In genomic region chr5:118027101-118027697, GRCm38 (mm10) we compare ENCODE assay signal across 7 mouse cellular contexts. TPM values are rescaled to one million over a fixed set of nuclear protein-coding genes. Genes with fewer than 3 reads are reported as not detected.
DNase-seq lines count a peak whose midpoint lies in the region; ATAC-seq and TF ChIP-seq lines count a peak whose summit lies in the region.

No protein-coding gene starts in this region.

- peak overlapping the region; percentile 99 for H3K4me2 ChIP-seq in lung, embryonic 14.5 days
- H3K4me2 ChIP-seq in forebrain, embryonic 13.5 days: peak overlapping the region; percentile 99
- H3K4me2 ChIP-seq in limb, embryonic 12.5 days: peak overlapping the region; percentile 100

- no peak for TF ChIP-seq CTCF in lung, embryonic 14.5 days (IDR thresholded peaks at IDR 0.05; ENCODE audit: low read depth)

- H3K4me1 ChIP-seq in lung, embryonic 14.5 days (ENCODE audit: insufficient read depth): peaks cover 3% of the 10 kb centered on the region; the same call in 1 of the 2 replicates
- H3K4me1 ChIP-seq in forebrain, embryonic 13.5 days: peaks cover 50% of the 10 kb centered on the region
- peaks cover 39% of the 10 kb centered on the region for H3K4me1 ChIP-seq in limb, embryonic 12.5 days (replicated peaks)

- no peak for DNase-seq in lung, embryonic 14.5 days
- DNase-seq in lung, postnatal 14 days: no peak
- peak; percentile 38 for DNase-seq in retina, postnatal 1 day
- DNase-seq in frontal cortex, postnatal 36 days (ENCODE audit: low spot score in 2 of 2): no peak
- DNase-seq in kidney, adult 18-20 months: no peak

- WGBS in lung, embryonic 14.5 days: under 1% methylated on average over 39 of the region's 39 CpGs
- under 1% methylated on average over 38 of the region's 39 CpGs for WGBS in forebrain, embryonic 13.5 days
- 2% methylated on average over 39 of the region's 39 CpGs for WGBS in limb, embryonic 12.5 days

- no peak for ATAC-seq in lung, embryonic 14.5 days (ENCODE audit: insufficient read depth)
- peak; percentile 17; the same call in 1 of the 2 replicates for ATAC-seq in forebrain, embryonic 13.5 days
- ATAC-seq in limb, embryonic 12.5 days (ENCODE audit: insufficient number of reproducible peaks, insufficient read depth, low FRiP score, low TSS enrichment, low read depth): no peak

- H3K27me3 ChIP-seq in lung, embryonic 14.5 days (ENCODE audit: insufficient read depth, low read length): peaks cover 51% of the 10 kb centered on the region
- H3K27me3 ChIP-seq in forebrain, embryonic 13.5 days: peaks cover 60% of the 10 kb centered on the region
- H3K27me3 ChIP-seq in limb, embryonic 12.5 days: peaks cover 68% of the 10 kb centered on the region

- H3K36me3 ChIP-seq in lung, embryonic 14.5 days (ENCODE audit: insufficient read depth): no peaks in the 10 kb centered on the region
- no peaks in the 10 kb centered on the region for H3K36me3 ChIP-seq in forebrain, embryonic 13.5 days (ENCODE audit: poor library complexity, severe bottlenecking)
- no peaks in the 10 kb centered on the region for H3K36me3 ChIP-seq in limb, embryonic 12.5 days

- no peak overlapping the region for H3K27ac ChIP-seq in lung, embryonic 14.5 days (ENCODE audit: low read depth)
- no peak overlapping the region for H3K27ac ChIP-seq in forebrain, embryonic 13.5 days
- no peak overlapping the region for H3K27ac ChIP-seq in limb, embryonic 12.5 days

- no peaks in the 10 kb centered on the region for H3K9me3 ChIP-seq in lung, embryonic 14.5 days (ENCODE audit: low read depth, low read length)
- H3K9me3 ChIP-seq in forebrain, embryonic 13.5 days (replicated peaks): no peaks in the 10 kb centered on the region
- H3K9me3 ChIP-seq in limb, embryonic 12.5 days: no peaks in the 10 kb centered on the region

- H3K9ac ChIP-seq in lung, embryonic 14.5 days: peak overlapping the region; percentile 49; the same call in 1 of the 2 replicates
- peak overlapping the region; percentile 67 for H3K9ac ChIP-seq in forebrain, embryonic 13.5 days
- H3K9ac ChIP-seq in limb, embryonic 12.5 days (replicated peaks): peak overlapping the region; percentile 57

- H3K4me3 ChIP-seq in lung, embryonic 14.5 days (ENCODE audit: low read depth, low read length): peak overlapping the region; percentile 61
- H3K4me3 ChIP-seq in forebrain, embryonic 13.5 days: peak overlapping the region; percentile 67
- peak overlapping the region; percentile 71 for H3K4me3 ChIP-seq in limb, embryonic 12.5 days (replicated peaks)

RNA-seq across cellular contexts. Expression of gene Tesc, which starts 0.3 kb away (rescaled TPM):
- polyA plus RNA-seq in lung, embryonic 14.5 days (2014; fragmentation: Nextera tagmentation; extraction: Ambion mirVana): 5.3 and 5.6 TPM in 2 replicates
- polyA plus RNA-seq in forebrain, embryonic 13.5 days (2015; fragmentation: Nextera tagmentation; extraction: Ambion mirVana): 4.5 and 5.2 TPM in 2 replicates
- polyA plus RNA-seq in limb, embryonic 12.5 days (2016; fragmentation: Nextera tagmentation; extraction: Ambion mirVana): 0.49 and 0.74 TPM in 2 replicates

RNA-seq across cellular contexts. Expression of gene Fbxo21, which starts 50.7 kb away (rescaled TPM):
- 61.5 and 64.3 TPM in 2 replicates for polyA plus RNA-seq in lung, embryonic 14.5 days (2014; fragmentation: Nextera tagmentation; extraction: Ambion mirVana)
- polyA plus RNA-seq in forebrain, embryonic 13.5 days (2015; fragmentation: Nextera tagmentation; extraction: Ambion mirVana): 141 and 154 TPM in 2 replicates
- polyA plus RNA-seq in limb, embryonic 12.5 days (2016; fragmentation: Nextera tagmentation; extraction: Ambion mirVana): 87.4 and 89.0 TPM in 2 replicates
